Mouse (Mus musculus): ENCODE measurements around the gene Ppp6r3.

- TF ChIP-seq CTCF (IDR thresholded peaks at IDR 0.05; ENCODE audit: extremely low read depth, insufficient read depth, insufficient read length, insufficient replicate concordance) (peak; percentile 48; the same call in 1 of the 2 replicates), POLR2A (IDR thresholded peaks at IDR 0.05; ENCODE audit: low read depth, low read length) (no peak)
These were observed 5.8 kb upstream of the Ppp6r3 start for GRCm38 (mm10) chr19:3581326-3581725.
